Mouse (Mus musculus): ENCODE data around the gene Bean1.
"Not testable (repeated sequence)": the region's sequence is repeated elsewhere in the genome, so short reads cannot be mapped to it uniquely, and the experiment has no call there.

DNA sequence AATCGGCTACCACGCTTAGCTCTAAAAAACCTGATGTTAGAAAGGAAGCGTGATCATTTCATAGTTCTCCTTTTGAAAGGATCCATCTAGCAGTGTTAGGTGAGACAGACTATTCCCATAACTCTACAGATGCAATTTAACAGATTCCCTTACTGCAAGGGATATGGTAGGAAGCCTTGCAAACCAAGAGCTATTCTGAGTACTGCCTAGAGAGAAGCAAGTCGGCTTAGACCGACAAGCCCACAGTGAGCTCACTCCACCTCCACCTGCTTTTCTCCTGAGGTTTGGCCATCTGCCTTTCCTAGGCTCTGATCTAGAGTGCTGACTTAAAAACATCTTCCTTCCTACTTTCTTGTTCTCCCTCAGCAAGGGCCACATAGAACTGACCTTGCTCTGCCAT lies 91.6 kb downstream of the Bean1 start:
- not testable (repeated sequence) for TF ChIP-seq CTCF (IDR thresholded peaks at IDR 0.05; ENCODE audit: extremely low read depth, insufficient read length, insufficient replicate concordance, low read depth, low read length); POLR2A (IDR thresholded peaks at IDR 0.05; ENCODE audit: low read depth, low read length)

Data from small intestine, adult 2 months (tissue).